Mouse (Mus musculus) fibroblast of lung, adult 2 months (primary cell): ENCODE measurements around the gene Rhob.

ENCODE experiments used
- DNase-seq: peaks from one replicate; pipeline ENCODE4 v3.0.0-alpha.2; 2011; ENCODE audit warnings: low read depth

Rhob gene

DNA sequence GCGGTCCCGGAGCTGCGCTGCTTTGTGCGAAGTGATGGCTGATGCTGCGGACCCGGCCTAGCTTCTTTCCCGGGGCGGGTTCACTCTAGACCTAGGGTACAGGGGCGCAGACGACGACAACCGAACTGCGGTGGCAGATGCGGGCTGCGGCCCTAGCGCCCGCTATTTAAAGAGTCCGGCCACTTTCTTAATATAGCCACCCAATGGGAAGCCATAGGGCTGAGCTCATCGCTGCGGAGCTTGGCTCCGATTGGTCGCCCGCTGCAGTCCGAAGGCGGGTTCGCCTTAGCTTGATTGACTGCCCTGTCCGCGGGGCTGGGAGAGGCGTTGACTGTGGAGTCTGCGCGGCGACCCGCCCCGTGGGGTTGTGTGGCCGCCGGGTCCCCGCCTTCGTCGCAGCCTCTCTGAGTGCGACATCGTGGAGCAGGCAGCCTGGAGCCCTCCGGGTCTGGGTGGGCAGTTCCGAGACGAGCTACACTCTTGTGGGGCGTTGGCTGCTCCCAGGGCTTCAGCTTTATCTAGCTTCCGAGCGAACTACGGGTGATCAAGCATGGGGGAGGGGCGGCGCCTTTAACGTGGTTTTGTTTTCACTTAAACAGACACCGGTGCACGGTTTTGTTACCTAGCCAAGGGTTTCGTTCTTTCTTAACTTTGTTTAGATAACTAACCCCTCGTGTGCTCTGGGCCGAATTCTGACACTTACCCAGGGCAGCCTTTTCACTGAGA lies at the start of gene Rhob:
TSS of gene Rhob (minus strand) at position 139 of the 726 bp plus-strand sequence.
- peak; percentile 91 for DNase-seq

DNA sequence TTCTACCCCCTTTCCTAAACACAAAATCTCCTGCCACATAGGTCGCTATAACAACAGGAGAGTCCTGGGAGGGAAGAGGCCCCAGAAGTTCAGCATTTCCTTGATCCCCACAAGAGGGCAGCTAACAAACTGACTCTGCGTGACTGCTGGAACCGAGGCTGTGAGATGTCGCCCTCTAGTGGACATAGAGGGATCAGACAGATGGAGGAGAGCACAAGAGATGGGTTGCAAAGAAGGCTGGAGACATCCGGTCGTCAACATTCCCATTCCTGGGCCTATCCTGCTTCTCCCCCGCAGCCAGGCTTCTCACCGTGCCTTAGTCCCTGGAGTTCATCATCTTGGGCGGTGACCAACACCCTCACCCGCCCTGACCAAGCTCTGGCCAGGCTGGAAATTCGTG lies 47.5 kb upstream of the Rhob start:
- DNase-seq: peak; percentile 71

DNA sequence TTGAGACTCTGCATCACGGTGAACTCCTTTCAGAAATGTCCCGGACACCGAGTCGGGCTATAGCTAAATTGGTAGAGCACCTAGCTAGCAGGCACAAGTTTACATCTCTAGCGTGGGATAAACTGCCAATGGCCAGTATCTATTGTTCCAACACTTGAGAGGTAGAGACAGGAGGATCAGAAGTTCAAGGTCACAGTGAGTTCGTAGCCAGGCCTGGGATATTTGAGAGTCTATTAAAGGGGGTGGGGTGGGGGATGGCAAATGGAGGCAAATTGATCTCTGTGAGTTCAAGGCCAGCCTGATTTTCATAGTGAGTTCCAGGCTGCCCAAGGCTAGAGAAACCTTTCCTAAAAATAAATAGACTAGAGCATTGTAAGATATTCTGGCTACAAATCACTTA lies 47.0 kb upstream of the Rhob start:
- no peak for DNase-seq

DNA sequence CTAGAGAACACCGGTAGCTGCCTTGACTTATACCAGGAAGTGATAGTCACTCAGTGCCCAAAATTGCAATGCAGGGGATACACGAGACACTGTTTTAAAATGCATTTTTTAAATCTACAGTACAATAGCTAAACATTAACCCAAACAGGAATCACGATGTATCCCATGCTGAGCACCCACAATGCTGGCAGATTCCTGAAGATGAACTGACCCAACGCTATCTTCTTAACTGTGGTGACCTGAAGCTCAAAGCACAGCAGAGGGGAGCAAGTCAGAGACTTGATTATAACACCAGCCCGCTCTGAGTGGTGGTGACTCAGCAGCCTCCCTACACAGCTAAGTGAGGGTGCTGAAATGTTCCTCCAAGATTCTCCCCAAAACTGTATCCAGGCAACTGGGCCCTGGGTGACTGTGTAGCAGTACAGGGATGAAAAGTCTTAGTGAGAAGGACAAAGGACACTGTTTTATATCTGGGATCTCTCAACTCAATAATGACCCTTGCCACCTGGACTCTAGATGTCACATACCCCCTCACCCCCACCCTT lies 45.3 kb upstream of the Rhob start:
- no peak for DNase-seq

DNA sequence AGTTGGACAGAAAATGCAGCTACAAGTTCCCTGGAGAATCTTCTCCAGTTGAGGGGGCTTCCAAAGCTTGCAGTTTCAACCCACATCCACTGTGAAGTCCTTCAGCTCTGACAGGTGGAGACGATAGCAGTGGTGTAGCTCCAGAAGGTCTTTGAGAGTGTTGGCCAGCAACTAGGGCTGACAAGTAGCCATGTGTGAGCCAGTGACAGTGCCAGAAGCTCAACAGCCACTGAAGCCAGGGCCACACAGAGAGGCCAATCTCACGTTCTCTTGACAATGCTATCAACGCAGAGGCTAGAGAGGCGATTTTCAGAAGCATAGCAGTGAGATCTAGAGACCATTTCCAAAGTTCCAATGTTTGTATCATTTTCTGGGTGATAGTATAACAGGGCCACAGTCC lies 42.6 kb upstream of the Rhob start:
- no peak for DNase-seq

DNA sequence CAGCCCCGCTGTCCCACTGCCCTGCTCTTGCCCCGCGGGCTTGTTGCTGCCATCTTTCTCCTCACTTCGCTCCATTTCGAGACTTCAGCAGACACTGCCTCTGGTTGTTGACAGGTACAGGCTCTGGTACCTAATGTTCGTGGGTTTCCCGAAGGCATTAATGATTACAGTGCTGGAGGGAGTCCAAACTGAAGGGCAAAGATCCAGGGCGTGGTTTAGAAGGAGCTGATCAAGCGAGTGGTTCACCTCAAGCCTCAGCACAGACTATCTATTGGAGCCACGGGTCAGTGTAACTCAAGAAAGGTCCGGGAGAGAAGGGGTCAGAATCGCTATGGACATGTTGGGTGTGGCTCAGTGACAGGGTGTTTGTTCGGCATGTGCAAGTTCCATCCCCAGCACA lies 39.7 kb upstream of the Rhob start:
- no peak for DNase-seq

DNA sequence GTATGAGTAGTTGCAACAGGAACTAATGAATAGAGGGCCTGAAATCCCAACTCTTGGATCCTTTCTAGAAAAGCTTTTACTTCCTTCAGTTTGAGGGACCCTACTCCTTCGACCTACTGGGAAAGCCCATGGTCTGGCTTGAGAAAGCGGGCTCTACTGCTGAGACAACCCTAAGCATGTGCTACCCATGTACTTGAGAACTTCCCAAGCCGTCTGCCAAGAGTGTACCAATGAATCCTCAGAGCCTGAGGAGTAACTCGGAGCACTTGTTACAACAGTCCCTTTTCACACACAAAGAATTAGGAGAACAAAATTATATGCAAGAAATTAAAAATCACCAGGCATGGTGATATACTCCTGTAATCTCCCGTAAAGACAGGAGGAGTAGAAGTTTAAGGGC lies 37.5 kb upstream of the Rhob start:
- no peak for DNase-seq

DNA sequence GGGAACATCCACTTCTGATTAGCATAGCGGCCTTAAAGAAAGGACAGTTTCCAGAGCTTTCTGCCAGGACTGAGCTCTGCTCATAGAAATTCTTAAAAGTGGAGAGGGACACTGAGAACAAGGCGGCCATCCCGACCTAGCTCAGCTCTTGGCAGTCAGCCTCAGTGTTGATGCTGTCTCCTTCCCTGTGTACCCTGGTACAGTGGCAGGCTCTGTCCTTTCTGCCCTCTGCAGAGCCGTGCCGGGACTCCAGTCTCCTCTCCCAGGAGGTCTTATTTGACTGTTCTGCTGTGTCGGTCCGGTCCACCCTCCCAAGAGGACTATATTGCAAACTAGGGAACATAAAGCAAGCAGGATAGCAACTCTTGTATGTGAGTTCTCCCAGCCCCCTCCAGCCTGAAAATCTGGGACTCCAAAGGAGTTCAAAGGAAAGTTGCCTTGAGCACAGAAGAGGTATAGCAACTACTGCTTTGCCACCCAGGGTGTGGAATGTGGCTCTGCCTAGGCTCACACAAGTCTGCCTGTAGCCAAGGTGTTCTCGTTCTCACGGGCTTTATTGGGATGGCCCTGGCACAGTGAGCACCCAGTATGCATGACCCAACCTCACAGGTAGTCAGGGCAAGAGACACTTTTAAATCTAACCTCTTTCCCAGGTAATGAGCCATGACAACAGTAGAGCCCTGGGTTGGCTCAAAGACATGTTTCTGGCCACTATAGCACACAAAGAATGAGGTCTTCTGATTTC lies 36.6 kb upstream of the Rhob start:
- no peak for DNase-seq

DNA sequence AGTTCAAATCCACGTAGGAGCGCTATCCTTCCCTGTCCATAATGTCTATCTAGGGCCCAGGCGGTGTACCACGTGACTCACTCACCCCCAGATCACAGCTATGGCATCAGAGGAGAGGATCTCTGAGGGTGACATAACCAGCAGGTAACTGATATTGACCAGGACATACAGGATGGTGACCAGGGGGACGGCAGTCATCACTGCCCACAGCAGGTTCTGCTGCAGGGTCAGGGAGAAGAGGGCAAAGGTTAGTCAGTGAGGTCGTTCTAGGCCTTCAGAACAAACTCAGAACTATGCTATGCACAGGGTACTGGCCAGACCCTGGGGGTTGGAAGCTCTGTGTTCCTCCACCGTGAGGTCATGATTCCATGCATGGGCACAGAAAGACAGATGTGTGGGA lies 35.8 kb upstream of the Rhob start:
- DNase-seq: no peak

DNA sequence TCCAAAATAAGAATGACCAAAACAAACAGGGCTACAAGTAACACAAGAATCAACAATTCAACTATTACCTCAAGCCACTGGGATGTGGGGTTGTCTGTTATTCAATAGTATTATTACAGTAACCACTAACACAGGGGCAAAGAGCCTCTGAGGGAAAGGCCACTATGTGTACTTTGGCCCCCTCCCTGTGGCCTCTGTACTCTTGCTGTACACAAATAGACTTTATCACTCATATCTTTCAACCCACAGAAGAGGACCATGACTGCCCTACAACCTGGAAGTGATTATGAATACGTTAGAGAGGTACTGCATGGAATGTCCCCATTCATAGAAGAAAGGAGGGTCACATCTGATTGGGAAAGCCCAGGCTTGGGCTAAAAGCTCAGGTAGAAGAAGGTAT lies 35.1 kb upstream of the Rhob start:
- no peak for DNase-seq

DNA sequence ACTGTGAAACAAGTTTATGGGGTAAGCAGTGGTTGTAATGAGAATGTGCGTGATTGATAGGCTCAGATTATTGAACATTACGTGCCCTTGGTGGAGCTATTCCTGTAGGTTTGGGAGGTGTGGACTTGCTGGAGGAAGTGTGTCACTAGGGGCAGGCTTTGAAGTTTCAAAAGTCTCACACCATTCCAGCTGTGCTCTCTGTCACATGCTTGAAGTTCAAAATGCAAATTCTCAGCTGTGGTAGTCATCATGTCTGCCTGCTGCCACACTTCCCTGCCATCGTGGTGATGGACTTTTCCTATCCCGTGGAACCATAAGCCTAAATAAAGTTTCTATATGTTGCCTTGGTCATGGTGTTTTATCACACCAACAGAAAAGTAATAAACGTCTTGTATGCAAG lies 28.0 kb upstream of the Rhob start:
- DNase-seq: no peak

DNA sequence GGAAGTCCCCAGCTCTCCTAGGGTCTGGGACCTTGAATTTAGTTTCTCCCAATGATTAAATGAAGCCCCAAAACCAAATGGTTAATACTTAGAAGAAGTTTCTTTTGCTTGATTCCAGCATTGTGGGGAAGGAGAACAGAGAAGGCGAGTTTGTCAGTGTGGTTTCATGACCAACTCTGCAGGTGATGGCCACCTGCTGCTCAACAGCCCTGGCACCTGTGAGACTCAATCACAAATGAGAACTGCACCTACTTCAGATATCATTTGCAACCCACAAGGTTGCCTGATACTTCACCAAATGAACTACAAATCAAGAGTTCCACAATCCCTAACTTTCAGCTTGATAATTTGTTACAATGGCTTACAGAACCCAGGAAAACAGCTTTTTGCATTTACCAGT lies 27.4 kb upstream of the Rhob start:
- DNase-seq: no peak

DNA sequence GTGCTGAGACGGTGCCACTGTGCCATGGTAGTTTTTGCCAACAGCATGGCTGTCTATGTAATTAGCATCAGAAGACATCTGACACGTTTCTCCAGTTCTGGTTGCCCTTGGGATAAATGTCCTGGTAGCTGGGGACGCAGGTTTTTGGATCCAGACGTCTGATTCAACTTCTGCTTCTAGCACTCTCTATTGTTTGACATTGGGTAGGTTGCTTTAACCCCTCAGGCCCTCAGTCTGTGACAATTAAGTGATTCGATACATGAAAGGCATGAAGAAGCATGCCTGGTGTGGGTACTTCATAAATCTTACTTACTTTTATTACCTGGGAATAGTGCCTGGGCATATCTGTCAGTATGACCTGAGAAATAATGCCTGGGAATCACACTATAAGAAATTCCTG lies 24.3 kb upstream of the Rhob start:
- no peak for DNase-seq

DNA sequence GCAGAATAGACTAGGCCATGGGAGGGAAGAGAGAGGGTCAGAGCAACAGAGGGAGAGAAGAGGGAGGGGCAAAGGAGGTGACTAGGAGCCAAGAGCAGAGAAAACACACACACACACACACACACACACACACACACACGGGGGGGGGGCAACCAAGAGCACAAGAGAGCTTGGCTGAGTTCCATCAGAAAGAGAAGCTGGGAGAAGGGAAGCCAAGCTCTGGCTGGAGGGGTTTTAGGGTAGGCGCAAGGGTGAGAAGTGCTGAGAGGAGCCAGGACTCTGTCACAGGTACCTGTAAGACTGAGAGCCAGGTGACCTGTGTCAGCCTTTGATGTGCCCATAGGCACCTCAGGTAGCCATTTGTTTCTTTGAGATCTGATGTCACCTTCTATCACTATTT lies 22.9 kb upstream of the Rhob start:
- DNase-seq: no peak

DNA sequence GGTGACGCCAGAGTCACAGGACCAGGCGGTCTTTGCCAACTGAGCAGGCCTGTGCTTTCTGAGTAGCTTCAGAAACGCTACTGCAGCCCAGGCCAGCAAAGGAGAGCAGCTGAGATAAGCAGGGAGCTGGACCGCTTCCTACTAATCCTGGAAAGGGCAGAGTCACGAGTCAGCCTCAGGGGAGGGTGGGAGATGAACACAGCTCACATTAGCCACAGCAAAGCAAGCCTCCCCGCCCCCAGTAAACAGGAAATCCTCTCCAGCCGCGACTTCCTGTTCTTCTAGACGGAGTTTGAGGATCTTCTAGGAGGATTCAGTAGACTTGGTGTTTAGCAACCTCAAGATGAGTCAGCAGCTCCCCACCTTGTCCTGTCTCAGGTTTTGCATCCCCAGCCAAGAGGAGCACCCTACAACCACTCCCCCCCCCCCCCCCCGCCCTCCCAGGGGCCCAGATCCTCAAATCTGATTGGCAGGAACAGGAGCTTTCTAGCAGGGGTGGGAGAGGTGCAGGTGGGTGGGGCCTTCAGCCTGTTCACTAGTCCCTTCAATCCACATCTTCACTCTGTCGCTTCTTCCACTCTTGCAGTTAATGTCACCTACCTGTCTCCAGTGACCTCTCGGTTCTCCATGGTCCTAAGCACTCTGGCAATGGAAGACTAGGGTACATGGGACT lies 21.7 kb upstream of the Rhob start:
- peak; percentile 51 for DNase-seq

DNA sequence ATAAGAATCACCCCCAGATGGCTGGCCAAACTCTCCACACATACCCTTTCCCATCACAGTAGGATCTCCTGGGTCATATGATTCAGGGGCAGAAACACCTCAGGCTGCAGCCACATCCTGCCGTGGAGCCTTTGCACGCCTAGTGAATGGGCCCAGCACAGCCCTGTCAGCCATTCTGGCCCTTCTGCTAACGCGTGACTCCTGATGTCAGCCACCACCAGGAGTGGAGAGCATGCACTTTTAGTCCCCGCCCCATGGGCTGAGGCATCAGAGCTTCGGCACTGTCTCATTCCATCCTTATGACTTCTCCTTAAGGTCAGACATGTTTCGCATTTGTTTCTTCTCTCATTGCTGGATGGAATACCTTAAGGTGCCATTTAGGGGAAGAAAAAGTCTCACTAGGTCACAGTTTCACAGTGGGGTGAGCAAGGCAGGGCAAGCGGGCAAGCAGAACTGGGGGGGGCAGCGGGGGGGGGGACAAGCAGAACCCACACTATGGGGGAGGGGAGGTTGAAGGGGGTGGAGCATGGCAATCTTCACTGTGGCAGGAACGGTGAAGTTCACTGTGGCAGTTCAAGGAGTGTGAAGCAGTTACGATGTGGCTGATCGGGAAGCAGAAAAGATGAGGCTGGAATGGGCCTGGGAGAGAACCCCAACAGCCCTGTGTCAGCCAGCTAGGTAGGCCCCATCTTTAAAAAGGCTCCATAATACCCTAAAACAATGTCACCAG lies 19.8 kb upstream of the Rhob start:
- DNase-seq: no peak

DNA sequence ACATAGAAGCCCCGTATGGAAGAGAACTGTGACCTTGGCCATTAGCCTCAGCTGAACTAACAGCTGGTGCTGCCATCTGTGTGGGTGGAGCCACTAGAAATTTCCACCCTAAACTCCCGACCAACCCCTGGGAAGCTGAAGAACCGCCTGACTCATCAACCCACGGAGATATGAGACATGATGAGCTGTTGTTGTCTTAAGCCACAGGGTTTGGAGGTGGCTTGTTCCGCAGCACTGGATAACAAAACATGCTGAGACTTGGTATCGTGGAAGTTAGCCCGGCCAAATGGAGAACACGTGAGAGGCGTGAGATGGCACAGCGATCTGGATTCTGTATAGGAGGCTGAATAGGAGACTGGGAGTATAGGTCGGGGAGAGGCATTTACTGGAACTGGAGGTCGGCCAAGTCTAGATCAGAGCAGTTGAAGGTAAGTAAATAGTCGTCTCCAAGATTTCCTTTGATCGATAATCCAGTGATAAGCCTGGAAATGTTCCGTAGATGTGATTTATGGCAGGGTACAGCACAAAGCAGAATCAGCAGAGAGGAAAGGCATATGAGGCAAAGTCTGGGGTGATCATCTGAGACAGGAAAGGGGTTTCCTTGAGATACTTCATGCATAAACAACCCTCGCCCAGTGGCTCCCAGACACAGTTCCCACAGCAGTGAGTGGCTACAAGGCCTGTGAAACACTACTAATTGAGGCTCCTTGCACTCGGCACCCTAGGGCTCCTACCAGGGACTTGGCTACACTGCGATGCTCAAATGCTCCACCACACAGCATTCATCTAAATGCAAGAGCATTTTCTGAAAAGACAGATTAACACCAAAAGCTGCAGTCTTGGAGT lies 11.5 kb upstream of the Rhob start:
- DNase-seq: no peak

DNA sequence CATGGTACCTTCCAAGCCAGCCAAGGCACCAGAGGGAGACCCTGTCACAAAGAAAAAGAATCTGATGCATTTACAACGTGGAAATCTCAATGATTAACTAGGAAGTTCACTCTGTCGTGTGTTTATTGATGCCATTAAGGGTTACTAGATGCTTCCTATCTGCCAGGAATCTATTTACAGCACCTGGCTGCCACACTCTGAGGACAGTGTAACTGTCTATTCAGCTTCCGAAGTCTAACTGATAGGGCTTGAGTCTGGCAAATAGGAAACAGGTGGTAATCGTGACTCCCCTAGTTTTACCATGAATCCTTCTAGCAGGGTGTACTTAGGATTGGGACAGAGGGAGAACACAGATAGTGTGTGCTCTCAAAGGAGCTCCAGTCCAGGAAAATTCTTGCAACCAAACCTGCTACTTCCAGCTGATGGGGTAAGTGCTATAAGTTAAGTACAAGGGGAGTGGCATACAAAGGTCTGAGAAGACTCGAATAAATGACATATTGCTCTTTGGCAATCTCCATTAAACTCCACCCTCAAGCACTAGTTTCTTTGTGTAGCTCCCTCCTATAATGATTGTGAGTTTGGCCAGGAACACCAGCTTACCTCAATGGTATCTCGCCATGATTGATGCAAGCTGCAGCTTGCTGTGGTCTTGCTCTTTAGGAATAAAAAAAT lies 10.6 kb upstream of the Rhob start:
- no peak for DNase-seq

DNA sequence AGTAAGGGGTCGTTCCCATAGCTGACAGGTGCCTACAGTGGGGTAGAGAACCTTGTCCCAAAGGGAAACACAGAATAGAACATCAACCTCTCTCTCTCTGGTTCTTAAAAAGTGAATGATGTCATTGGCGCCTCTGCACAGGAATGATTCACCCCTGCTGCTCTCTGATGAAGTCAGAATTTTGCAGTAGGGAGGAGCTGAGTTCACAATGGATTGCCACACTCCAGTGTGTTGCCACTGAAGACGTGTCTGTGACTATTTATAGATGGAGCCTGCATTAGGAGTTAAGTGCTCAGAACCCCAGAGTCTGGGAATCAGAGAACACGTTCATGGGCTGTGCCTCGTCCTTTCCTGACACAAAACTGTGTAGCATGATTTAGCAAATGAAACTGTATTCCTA lies 9.9 kb upstream of the Rhob start:
- peak; percentile 45 for DNase-seq

DNA sequence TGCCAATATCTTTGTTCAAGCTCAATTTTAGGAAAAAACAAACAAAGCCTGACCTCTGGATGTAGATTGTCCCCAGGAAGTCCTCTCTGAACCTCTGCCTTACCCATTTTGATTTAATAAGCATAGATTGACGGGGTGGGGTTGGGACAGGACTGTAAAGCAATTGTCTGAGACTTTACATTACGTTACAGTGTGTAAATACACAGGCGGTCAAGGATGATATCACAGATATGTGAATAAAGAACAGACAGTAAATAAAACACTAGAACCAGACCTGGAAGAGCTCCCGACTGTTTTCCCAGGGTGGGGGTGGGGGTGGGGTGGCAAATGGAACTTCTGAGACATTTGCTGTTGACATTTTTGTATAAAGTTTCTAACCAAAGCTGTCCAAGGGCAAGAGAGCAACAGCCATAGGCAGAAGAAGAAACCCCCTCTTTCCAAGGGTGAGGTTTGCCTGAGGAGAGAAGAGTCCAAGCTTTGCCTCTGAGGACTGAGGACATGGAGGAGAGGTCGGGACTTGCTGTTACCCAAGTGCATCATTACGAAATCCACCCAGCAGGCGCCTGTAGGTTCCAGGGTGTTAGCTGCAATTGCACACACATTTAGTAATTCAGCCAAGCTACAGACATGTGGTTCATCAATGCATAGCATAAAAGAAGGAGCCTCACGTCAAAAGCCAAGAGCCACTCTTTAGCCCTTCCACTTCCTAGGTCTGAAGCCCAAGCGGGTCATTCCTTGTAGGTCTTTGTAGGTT lies 7.3 kb upstream of the Rhob start:
- DNase-seq: no peak
